Mouse (Mus musculus) cerebellum, postnatal 14 days (tissue): ENCODE results near the gene Vmn1r184.
"Not testable (repeated sequence)": the region's sequence is repeated elsewhere in the genome, so short reads cannot be mapped to it uniquely, and the experiment has no call there.

Source experiments
- DNase-seq, 2 experiments: peaks; one replicate each; pipeline ENCODE4 v3.0.0; 2021; ENCODE audit warnings: mixed read lengths in 2 of 2

Vmn1r184 gene

GRCm38 (mm10) chr7:26260034-26260433, at the start of gene Vmn1r184:
Gene Vmn1r184, plus strand, starts transcription at chr7:26260334.
- DNase-seq = not testable (repeated sequence)

- DNase-seq = not testable (repeated sequence)
Observed at GRCm38 (mm10) chr7:26303429-26304166, 43.5 kb downstream of the Vmn1r184 start.

- DNase-seq = not testable (repeated sequence)
Observed at GRCm38 (mm10) chr7:26306926-26307325, 46.8 kb downstream of the Vmn1r184 start, which contains the start of gene Cyp2a4. Gene Cyp2a4, plus strand, starts transcription at chr7:26307169.

- DNase-seq = not testable (repeated sequence)
Observed at GRCm38 (mm10) chr7:26311786-26312185, 51.7 kb downstream of the Vmn1r184 start.

DNA sequence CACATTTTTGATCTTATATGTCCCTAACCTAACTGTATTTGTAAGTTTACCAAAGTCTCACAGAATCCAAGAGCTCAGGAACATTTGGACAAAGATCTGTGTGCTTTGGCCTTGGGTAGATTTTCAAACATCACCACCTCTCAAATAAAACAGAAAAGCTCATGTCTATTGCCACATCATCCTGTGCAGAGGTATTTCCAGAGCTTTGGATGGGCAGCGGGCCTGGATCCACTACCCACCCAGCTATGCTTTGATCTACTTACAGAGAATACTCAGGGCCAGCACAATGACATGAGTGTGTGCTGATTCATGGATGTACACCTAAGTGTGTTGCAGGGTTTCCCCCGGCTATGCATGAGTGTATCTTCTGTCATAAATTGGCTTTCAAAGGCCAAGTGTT, 55.1 kb downstream of the Vmn1r184 start:
- DNase-seq = not testable (repeated sequence)

GRCm38 (mm10) chr7:26315809-26316208, 55.7 kb downstream of the Vmn1r184 start:
- DNase-seq = not testable (repeated sequence)
